In the genomic region with DNA sequence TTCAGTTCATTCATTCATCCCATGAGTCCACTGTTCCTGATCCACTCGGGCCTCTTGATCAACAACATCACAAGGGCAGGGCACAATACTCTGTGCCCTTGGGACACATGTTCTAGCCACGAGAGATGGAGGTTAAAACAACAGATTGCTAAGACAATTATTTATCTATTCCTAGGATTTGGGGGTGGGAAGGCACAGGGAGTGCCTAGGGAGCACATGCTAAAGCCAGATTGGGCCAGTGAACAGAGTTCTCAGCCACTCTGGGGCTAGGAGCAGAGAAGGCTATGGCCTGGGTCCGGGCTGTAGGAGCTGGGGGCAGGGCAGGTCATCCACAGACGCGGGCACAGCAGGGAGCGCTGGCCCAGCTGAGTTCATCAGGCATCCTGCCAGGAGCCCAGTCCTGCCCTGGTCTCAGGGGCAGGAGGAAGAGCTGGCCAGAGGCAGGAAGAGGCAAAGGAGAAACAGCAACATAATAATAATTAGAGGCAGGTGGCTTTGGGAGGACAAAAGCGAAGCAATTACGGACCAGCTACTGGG, we compare ENCODE assay signal across 13 mouse cellular contexts. TPM values are rescaled to one million over a fixed set of nuclear protein-coding genes. Genes with fewer than 3 reads are reported as not detected.
DNase-seq lines count a peak whose midpoint lies in the region; ATAC-seq and TF ChIP-seq lines count a peak whose summit lies in the region.
"Had no signal": no experiment of that assay in that cellular context is flagged by ENCODE, and none has a peak within 500 bp of the region (broad histone marks: within the 10 kb centered on the region; RNA-seq: fewer than 3 reads in every experiment).

No protein-coding gene starts in this region.

- DNase-seq in heart, adult 11 months: peak; percentile 95
- peak; percentile 17 to 25 for DNase-seq in lung, adult 18-20 months
- DNase-seq in lung, postnatal 14 days: no peak
- DNase-seq in adrenal gland, postnatal 10 days: peak; percentile 87
- peak; percentile 57 for DNase-seq in liver, postnatal 0 days
- DNase-seq in neural tube, embryonic 10.5 days (ENCODE audit: extremely low spot score, low spot score): no peak
- DNase-seq in thymus, adult 2 months: no peak
- DNase-seq: embryo, embryonic 11 days had no signal

- no peak overlapping the region for H3K4me2 ChIP-seq in heart, embryonic 11.5 days
- H3K4me2 ChIP-seq in liver, postnatal 0 days (ENCODE audit: low read depth, low read length): no peak overlapping the region
- H3K4me2 ChIP-seq: lung, embryonic 15.5 days had no signal

- TF ChIP-seq CTCF in liver, postnatal 0 days (IDR thresholded peaks at IDR 0.05; ENCODE audit: low read depth): no peak
- TF ChIP-seq CTCF in thymus, adult 2 months (IDR thresholded peaks at IDR 0.05; ENCODE audit: borderline replicate concordance, control insufficient read depth, extremely low read depth, insufficient read depth, low read length, poor library complexity): no peak

- TF ChIP-seq EP300 in liver, postnatal 0 days (IDR thresholded peaks at IDR 0.05; ENCODE audit: low read depth): no peak

- no peaks in the 10 kb centered on the region for H3K9me3 ChIP-seq in heart, embryonic 11.5 days (replicated peaks; ENCODE audit: control insufficient read depth, low read length)
- no peaks in the 10 kb centered on the region for H3K9me3 ChIP-seq in liver, postnatal 0 days (ENCODE audit: low read length)
- H3K9me3 ChIP-seq: lung, embryonic 15.5 days had no signal

- no peak for ATAC-seq in heart, embryonic 11.5 days (replicated peaks; ENCODE audit: insufficient number of reproducible peaks, low FRiP score, low TSS enrichment)
- ATAC-seq in liver, postnatal 0 days: peak; percentile 67
- ATAC-seq: inflammation-experienced regulatory T-cells, adult 6 months had no signal

- 39% methylated on average over 8 of the region's 8 CpGs for WGBS in heart, embryonic 11.5 days (ENCODE audit: insufficient replicate concordance)
- WGBS in liver, postnatal 0 days (ENCODE audit: insufficient replicate concordance): 41% methylated on average over 8 of the region's 8 CpGs
- WGBS in thymus, adult 2 months: 79% methylated on average over 8 of the region's 8 CpGs

- no peak overlapping the region for H3K4me3 ChIP-seq in heart, embryonic 11.5 days (ENCODE audit: low read depth, low read length)
- no peak overlapping the region for H3K4me3 ChIP-seq in liver, postnatal 0 days (ENCODE audit: low read depth, low read length)
- H3K4me3 ChIP-seq in thymus, adult 2 months (ENCODE audit: control insufficient read depth, insufficient read depth, low read length): no peak overlapping the region
- H3K4me3 ChIP-seq: heart, adult 2 months; lung, embryonic 15.5 days had no signal

- H3K9ac ChIP-seq in heart, embryonic 11.5 days (ENCODE audit: low read depth, low read length): no peak overlapping the region
- H3K9ac ChIP-seq in liver, postnatal 0 days (replicated peaks): no peak overlapping the region
- H3K9ac ChIP-seq: lung, embryonic 15.5 days had no signal

- H3K4me1 ChIP-seq in heart, embryonic 11.5 days (ENCODE audit: control insufficient read depth, insufficient read depth, low read length): peaks cover 17% of the 10 kb centered on the region
- peaks cover 12% of the 10 kb centered on the region for H3K4me1 ChIP-seq in liver, postnatal 0 days (ENCODE audit: insufficient read depth)
- no peaks in the 10 kb centered on the region for H3K4me1 ChIP-seq in thymus, adult 2 months (replicated peaks; ENCODE audit: control insufficient read depth, insufficient read depth, low read length)

- H3K27me3 ChIP-seq in heart, embryonic 11.5 days (ENCODE audit: control insufficient read depth, insufficient read depth, low read length): no peaks in the 10 kb centered on the region
- no peaks in the 10 kb centered on the region for H3K27me3 ChIP-seq in liver, postnatal 0 days (ENCODE audit: insufficient read depth, low read length)
- no peaks in the 10 kb centered on the region for H3K27me3 ChIP-seq in thymus, adult 2 months (ENCODE audit: control insufficient read depth, insufficient read depth, low read length)
- H3K27me3 ChIP-seq: lung, embryonic 15.5 days had no signal

- no peak for TF ChIP-seq POLR2A in thymus, adult 2 months (IDR thresholded peaks at IDR 0.05; ENCODE audit: control insufficient read depth, extremely low read depth, insufficient read depth, low read length, poor library complexity)

- no peaks in the 10 kb centered on the region for H3K36me3 ChIP-seq in heart, embryonic 11.5 days (ENCODE audit: control insufficient read depth, insufficient read depth, low read length)
- no peaks in the 10 kb centered on the region for H3K36me3 ChIP-seq in liver, postnatal 0 days (replicated peaks; ENCODE audit: insufficient read depth, low read length)
- H3K36me3 ChIP-seq in thymus, adult 2 months (ENCODE audit: control insufficient read depth, insufficient read depth, low read length): no peaks in the 10 kb centered on the region
- H3K36me3 ChIP-seq: lung, embryonic 15.5 days had no signal

- no peak overlapping the region for H3K27ac ChIP-seq in heart, embryonic 11.5 days (ENCODE audit: low read depth, low read length)
- 0 out of 2 replicates have a peak overlapping the region, but pooled peaks have one; percentile 4 for H3K27ac ChIP-seq in liver, postnatal 0 days (ENCODE audit: low read depth)
- no peak overlapping the region for H3K27ac ChIP-seq in thymus, adult 2 months (ENCODE audit: control insufficient read depth, insufficient read depth, low read length)
- H3K27ac ChIP-seq: heart, adult 2 months; lung, embryonic 15.5 days had no signal

RNA-seq across cellular contexts. Expression of a gene that starts 15.8 kb away (rescaled TPM):
- polyA plus RNA-seq in heart, embryonic 11.5 days (2014; fragmentation: Nextera tagmentation; extraction: Ambion mirVana): 5.3 and 5.4 TPM in 2 replicates
- total RNA-seq in adrenal gland, postnatal 10 days (2021): 10 to 100 TPM; 15.4 to 38.4 TPM
- polyA plus RNA-seq in liver, postnatal 0 days (2015; fragmentation: Nextera tagmentation; extraction: Ambion mirVana): 9.2 and 11.6 TPM in 2 replicates
- polyA plus RNA-seq in thymus, adult 2 months (2012; rRNA removed): 18.3 and 22.3 TPM in 2 replicates
- polyA plus RNA-seq: inflammation-experienced regulatory T-cells, adult 6 months had no signal

RNA-seq across cellular contexts. Expression of a gene that starts 17.1 kb away (rescaled TPM):
- polyA plus RNA-seq in heart, embryonic 11.5 days (2014; fragmentation: Nextera tagmentation; extraction: Ambion mirVana): 32.3 and 33.3 TPM in 2 replicates
- 1 to 10 TPM; 2.1 to 2.2 TPM for total RNA-seq in adrenal gland, postnatal 10 days (2021)
- 1.2 and 1.6 TPM in 2 replicates for polyA plus RNA-seq in liver, postnatal 0 days (2015; fragmentation: Nextera tagmentation; extraction: Ambion mirVana)
- 0.29 and 0.44 TPM in 2 replicates for polyA plus RNA-seq in thymus, adult 2 months (2012; rRNA removed)
- polyA plus RNA-seq: forebrain, embryonic 11.5 days; inflammation-experienced regulatory T-cells, adult 6 months had no signal

Comparison
In these comparisons a context has a peak if more than half of its experiments do, and no peak if none do; other contexts are left out.
1. DNase-seq: peak in heart, adult 11 months (single experiment), lung, adult 18-20 months (2 of 2), adrenal gland, postnatal 10 days (single experiment) and liver, postnatal 0 days (single experiment); none in lung, postnatal 14 days (single experiment), neural tube, embryonic 10.5 days (single experiment) and thymus, adult 2 months (single experiment).
2. RNA of a gene that starts 17.1 kb away (polyA plus RNA-seq): 32.3 to 33.3 TPM in heart, embryonic 11.5 days; 1.2 to 1.6 TPM in liver, postnatal 0 days and 0.29 to 0.44 TPM in thymus, adult 2 months; every median in the first group is over 10 times any median in the second.